Mouse (Mus musculus): ENCODE measurements at regions not wholly inside any gene's neighbourhood (a gene's known extent, or its start where the extent isn't known, plus 50 kb on each side); places are given as distances from the start of the nearest gene placed in this dataset.
A peak's percentile ranks its signal among the peaks of the same experiment; 100 is the strongest.

DNA sequence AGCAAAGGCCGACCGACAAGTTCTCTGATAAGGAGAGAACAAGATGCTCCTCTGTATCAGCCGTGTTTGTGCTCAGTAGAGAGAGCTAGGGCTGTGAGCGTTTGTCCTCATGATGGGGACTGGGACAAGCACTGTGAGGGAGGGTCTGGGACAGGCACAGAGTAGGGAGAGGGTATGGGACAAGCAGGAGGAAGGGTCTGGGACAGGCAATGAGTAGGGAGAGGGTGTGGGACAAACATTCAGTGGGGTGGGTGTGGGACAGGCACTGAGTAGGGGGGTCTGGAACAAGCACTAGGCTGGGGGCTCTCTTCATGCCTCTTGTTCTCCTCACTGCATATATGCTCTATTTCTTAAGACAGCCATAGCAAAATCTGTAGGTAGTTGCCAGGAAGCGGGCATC lies 70.2 kb upstream of the Plcl2 start:
- no peak for DNase-seq (ENCODE audit: low spot score)

DNA sequence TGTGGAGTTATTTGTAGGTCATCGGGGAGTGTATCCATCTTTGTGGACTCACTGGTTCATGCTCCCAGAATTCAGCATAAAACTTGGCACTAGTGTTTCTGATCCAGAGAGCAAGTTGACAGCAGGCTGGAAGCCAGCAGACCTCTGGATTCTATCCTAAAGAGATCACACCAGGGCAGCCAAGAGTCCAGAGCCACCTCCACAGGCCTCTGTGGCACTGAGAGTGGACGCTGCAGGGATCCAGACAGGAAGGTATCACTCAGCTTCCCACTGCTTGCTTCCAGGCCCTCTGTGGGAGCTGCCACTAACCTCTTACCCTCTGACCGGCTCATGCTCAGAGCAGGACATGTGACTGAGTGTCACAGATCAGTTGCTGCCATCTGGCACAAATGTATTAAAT lies 69.8 kb upstream of the Plcl2 start:
- peak; percentile 10 for DNase-seq (ENCODE audit: low spot score)

DNA sequence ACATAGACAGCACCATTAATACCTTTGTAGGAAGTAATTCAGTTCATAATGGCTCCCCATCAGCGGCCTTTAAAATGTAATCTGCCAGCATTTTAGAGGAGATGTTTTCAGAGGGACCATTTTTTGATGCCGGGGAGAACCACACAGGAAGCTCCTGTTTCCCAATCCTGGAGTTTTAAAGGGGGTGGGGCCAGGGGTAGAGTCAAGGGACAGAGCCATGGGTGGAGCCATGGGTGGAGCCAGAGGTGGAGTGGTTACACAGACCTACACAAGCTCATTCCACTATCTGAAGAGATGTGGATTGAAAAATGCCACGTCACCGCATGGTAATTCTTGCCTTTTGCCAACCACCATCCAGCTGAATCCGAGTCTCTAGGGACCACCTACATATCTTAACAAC lies 67.1 kb upstream of the Plcl2 start:
- DNase-seq (ENCODE audit: low spot score), result no peak

DNA sequence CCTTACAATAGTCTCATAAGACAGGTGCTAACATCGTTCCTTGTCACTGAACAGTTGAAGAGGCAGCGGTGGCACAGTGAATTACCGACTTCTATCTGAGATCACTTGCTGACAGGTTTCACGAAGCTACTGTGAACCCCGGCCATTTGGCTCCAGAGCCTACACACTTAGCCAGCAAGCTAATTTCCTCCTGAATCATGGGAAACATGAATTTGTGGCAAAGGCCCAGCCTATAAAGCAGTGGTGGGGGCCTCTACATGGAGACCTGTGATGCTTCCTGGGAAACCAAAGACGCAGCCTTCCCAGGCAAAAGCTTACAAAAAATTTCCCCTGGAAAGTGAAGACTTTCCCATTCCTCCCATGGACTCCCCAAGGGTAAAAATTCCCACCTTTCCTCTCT lies 66.3 kb upstream of the Plcl2 start:
- DNase-seq (ENCODE audit: low spot score), result no peak

DNA sequence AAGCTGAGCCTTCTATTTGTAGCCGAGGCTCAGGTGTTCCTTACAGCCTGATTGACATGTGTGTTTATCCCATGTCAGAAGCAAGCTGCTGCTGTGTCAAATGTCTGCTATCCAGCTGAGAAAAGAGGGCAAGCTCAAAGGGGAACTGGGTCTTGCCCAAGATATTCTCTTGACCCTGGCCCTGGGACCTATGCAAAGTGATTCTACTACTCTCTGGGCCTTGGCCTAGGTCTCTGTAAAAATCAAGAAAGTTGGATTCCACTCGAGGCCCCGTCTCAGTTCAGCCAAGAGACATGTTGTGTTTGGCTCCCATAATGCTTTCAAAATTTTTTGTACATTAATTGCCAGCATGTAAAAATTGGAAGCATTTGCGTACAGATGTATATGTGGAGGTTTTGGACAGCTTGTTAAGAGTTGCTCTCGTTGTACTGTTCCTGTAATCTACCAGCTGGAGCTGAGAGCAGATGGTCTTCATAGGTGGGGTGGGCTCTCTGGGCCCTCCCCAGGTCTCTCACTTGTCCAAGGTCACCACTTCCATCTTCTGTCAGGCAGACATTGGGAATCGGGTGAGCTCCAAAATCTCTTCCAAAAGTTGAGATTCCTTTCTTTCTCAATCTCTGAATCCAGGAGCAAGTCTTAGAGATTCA lies 65.7 kb upstream of the Plcl2 start:
- no peak for DNase-seq (ENCODE audit: low spot score)

DNA sequence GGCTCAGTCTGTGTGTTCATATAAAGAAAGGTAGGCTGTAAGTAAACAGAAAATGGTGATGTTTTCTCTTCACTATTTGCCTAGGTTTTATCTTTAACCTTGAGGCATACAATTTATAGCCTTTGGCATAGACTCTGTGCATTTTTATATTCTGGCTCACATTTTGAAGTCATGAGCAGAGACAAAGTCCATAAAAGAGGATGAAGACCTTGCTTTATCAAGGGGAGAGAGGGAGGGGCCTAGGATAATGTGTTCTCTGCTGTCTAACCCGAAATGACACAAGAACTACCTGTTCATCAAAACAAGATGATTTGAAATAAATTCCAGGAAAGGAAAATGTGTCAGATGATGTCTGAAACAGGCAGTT lies 65.2 kb upstream of the Plcl2 start:
- no peak for DNase-seq (ENCODE audit: low spot score)

DNA sequence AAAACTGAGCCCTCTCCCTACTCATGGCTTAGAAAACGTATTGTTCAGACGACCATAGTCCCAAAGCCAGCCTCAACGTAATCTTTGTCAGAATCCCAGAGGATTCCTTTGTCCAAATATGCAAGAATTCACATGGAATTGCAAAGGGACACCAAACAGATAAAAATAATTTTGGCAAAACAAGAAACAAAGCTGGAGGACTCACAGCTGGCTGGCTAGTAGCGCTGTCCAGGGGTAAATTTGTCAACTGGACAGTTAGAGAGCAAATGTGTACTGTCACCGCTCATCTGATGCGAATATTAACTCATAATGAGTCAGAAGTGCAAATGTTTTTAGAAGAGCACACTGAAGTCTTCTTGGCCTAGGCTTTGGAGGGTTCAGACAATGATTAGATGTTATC lies 60.5 kb upstream of the Plcl2 start:
- no peak for DNase-seq (ENCODE audit: low spot score)

DNA sequence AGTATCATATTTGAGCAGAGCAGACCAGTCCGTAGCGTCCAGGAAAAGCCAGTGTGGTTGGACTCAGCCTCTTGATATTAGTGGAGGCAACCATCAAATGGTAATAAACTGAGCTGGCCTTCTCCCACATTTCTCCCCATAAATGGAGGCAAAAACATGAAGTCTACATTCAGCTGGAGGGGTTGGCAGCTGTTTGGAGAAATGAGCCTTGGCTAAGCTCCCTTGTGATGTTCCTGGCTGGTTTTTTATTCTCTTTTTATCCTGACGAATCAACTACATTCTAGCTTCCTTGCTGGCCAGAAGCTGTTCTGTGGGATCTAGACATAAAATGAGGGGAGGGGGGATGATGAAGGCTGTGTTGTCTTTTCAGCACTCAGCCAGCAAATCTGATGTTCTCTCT lies 57.6 kb upstream of the Plcl2 start:
- DNase-seq (ENCODE audit: low spot score), result no peak

DNA sequence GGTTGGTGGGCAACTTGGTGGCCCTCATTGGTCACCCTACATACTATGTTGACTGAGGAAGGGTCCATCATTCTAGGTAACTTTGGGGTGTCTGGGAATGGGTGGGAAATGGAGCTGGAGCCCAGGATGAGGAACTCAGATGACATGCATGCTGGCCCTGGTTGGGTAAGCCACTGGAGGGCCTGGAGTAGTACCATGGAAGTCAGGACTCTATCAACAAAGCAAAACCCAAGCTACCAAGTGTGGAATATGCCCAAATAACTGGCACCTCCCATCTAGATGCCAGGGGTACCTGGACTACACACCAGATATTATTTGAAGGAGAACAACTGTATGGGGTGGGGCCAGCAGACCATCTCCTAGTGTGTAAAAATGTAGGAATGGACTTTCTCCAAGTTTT lies 55.7 kb upstream of the Plcl2 start:
- no peak for DNase-seq (ENCODE audit: low spot score)

DNA sequence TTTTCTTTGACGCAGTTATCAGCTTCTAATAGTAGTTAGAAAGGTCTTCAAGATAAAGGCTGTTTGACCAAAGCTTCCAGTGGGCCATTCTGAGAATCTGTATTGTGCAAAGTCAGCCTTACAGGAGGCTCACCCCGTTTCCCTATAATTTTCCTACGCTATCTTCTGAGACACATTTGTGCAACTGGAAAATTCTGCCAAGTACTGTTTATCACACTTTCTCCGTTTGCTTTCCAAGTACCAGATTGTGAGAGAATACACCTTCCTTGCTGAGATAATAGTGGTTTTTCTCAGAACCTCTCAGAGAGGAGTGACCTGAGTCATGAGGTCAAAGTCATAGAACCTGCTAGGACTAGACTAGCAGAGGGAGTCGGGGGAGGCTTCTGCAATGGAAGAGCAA lies 55.2 kb upstream of the Plcl2 start:
- no peak for DNase-seq (ENCODE audit: low spot score)

DNA sequence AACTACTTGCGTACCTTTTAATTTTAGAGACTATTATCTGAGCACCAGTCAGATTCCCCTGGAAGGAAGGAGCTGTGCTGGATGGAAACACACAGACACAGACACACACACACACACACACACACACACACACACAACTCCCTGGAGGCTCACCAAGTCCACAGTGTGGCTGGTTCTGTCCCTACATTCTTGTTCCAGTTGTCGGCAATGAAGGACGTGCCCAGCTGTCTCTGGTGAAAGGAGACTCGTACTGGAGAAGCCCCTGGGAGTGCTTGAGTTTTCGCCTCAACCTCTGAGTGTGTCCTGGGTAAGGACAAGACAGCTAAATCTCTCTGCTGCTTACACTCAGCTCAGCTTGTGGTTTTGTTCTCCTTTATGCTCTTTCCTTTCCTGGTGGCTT lies 54.3 kb upstream of the Plcl2 start:
- no peak for DNase-seq (ENCODE audit: low spot score)

DNA sequence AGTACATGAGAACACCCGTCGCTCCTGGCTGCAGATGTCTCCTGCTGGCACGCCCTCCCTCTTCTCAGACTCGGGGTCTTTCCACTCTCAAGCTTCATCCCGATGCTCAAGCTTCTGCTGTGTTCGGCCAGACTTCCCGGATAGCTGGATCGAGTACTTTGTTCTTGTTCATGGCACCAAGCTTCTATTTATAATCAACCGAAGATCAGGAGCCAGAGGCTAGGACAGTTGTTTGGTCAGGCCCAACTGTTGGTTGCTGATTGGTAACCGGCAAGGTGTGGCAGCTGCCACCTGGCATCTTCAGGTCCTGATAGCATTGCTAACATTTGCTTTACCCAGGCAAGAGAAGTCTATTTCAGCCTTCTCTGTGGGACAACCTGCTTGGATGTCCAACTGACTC lies 53.5 kb upstream of the Plcl2 start:
- no peak for DNase-seq (ENCODE audit: low spot score)

DNA sequence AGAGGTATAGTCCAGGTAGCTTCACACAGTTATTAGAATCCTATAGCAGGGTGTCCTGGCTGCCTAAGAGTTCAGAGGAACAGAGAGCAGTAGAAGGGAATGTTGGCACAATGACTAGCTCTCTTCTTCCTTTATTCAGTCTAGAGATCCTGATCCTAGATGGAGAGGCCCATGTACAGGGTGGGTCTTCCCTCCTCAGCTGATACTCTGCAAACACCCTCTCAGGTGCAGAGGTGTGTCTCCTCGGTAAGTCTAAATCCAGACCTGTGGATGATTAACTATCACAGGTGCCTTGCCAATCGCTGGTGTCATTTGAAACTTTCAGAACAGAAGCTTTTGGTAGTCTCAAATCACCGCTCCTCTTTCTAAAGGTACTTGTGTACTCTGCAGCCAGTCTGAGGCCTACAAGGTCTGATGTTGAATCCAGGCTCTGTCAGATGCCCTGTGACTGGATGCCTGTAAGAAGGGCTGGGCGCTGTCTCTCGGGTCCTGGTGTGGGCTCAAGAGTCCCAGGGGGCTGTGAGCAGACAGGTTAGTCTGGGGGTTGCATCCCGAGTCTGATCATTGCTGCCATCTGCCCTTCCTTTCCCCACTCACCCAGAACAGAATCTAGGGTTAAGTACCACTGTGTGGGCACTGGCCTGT lies 52.0 kb upstream of the Plcl2 start:
- no peak for DNase-seq (ENCODE audit: low spot score)

DNA sequence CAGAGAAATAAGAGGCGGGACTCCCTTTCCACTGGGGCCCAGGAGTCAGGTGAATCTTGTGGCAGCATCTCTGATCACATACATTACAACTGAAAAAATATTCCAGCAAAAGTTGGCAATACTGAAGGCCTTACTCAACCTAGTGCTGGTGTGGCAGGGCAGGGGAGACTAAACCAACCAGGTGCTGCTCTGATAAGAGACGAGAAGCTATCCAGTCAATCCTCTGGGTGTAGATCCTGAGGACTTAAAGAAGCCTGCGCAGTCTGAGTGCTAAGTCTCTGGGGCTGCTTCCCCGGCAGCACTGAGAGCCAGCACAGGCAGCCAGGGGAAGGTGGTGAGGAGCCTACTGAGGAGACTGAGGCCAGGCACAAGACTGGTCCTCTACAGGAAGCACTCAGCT lies 51.0 kb upstream of the Plcl2 start:
- DNase-seq (ENCODE audit: low spot score), result no peak
